25 mouse cellular contexts compared by ENCODE assay signal in genomic region chr1:88229566-88229965, GRCm38 (mm10). TPM values are rescaled to one million over a fixed set of nuclear protein-coding genes. Genes with fewer than 3 reads are reported as not detected.
"Had no signal": no experiment of that assay in that cellular context is flagged by ENCODE, and none has a peak within 500 bp of the region (broad histone marks: within the 10 kb centered on the region; RNA-seq: fewer than 3 reads in every experiment).

No protein-coding gene starts in this region.

- H3K9ac ChIP-seq: kidney, embryonic 15.5 days; limb, embryonic 13.5 days; liver, embryonic 12.5 days; liver, embryonic 15.5 days; lung, embryonic 15.5 days had no signal

- H3K4me3 ChIP-seq: kidney, embryonic 15.5 days; layer of hippocampus, adult 2 months; limb, embryonic 10.5 days; limb, embryonic 13.5 days; liver, embryonic 12.5 days; liver, embryonic 15.5 days; lung, embryonic 15.5 days had no signal

- H3K27ac ChIP-seq: kidney, embryonic 15.5 days; layer of hippocampus, adult 2 months; limb, embryonic 10.5 days; limb, embryonic 13.5 days; liver, embryonic 12.5 days; liver, embryonic 15.5 days; lung, embryonic 15.5 days had no signal

- DNase-seq: kidney, adult 11 months; kidney, adult 8-10 months; kidney, postnatal 14 days; layer of hippocampus, adult 9-11 months; liver; lung, postnatal 10 days; lung, postnatal 36 days; midbrain, embryonic 14.5 days; thymus, adult 2 months; thymus, postnatal 14 days had no signal

- H3K36me3 ChIP-seq: kidney, embryonic 15.5 days; limb, embryonic 10.5 days; limb, embryonic 13.5 days; liver, embryonic 12.5 days; liver, embryonic 15.5 days; lung, embryonic 15.5 days had no signal

- H3K4me1 ChIP-seq: kidney, embryonic 15.5 days; limb, embryonic 10.5 days; limb, embryonic 13.5 days; liver, embryonic 12.5 days; liver, embryonic 15.5 days; lung, embryonic 15.5 days had no signal

- H3K27me3 ChIP-seq: kidney, embryonic 15.5 days; limb, embryonic 13.5 days; liver, embryonic 12.5 days; liver, embryonic 15.5 days; lung, embryonic 15.5 days had no signal

- H3K4me2 ChIP-seq: kidney, embryonic 15.5 days; limb, embryonic 13.5 days; liver, embryonic 12.5 days; liver, embryonic 15.5 days; lung, embryonic 15.5 days; midbrain, embryonic 11.5 days had no signal

- ATAC-seq: liver, embryonic 12.5 days had no signal

RNA-seq across cellular contexts. Expression of gene Mroh2a, which starts 2.8 kb away (rescaled TPM):
- total RNA-seq: midbrain, postnatal 0 days had no signal

RNA-seq across cellular contexts. Expression of gene Ugt1a1, which starts 17.8 kb away (rescaled TPM):
- total RNA-seq: layer of hippocampus, adult 2 months; layer of hippocampus, postnatal 25 days; left cerebral cortex, adult 18-20 months; left cerebral cortex, postnatal 25 days; megakaryocyte-erythroid progenitor cell, adult 5-6 weeks; midbrain, postnatal 0 days had no signal
- polyA plus RNA-seq: limb, embryonic 10.5 days; liver, embryonic 12.5 days; midbrain, embryonic 11.5 days; midbrain, embryonic 14.5 days; midbrain, postnatal 0 days; neural tube, embryonic 11.5 days; neural tube, embryonic 14.5 days had no signal

RNA-seq across cellular contexts. Expression of gene Ugt1a2, which starts 29.2 kb away (rescaled TPM):
- total RNA-seq: layer of hippocampus, adult 2 months; layer of hippocampus, postnatal 25 days; left cerebral cortex, adult 18-20 months; left cerebral cortex, postnatal 25 days; megakaryocyte-erythroid progenitor cell, adult 5-6 weeks; midbrain, postnatal 0 days had no signal
- polyA plus RNA-seq: limb, embryonic 10.5 days; limb, embryonic 13.5 days; liver, embryonic 12.5 days; midbrain, embryonic 11.5 days; midbrain, embryonic 14.5 days; midbrain, postnatal 0 days; neural tube, embryonic 11.5 days had no signal
